Mouse (Mus musculus) layer of hippocampus, adult 9-10 months (tissue): ENCODE data around the gene Appl1.

ENCODE experiments used
- DNase-seq: peaks from one replicate; pipeline ENCODE4 v3.0.0; 2022; ENCODE audit warnings: low spot score

The Appl1 gene

DNA sequence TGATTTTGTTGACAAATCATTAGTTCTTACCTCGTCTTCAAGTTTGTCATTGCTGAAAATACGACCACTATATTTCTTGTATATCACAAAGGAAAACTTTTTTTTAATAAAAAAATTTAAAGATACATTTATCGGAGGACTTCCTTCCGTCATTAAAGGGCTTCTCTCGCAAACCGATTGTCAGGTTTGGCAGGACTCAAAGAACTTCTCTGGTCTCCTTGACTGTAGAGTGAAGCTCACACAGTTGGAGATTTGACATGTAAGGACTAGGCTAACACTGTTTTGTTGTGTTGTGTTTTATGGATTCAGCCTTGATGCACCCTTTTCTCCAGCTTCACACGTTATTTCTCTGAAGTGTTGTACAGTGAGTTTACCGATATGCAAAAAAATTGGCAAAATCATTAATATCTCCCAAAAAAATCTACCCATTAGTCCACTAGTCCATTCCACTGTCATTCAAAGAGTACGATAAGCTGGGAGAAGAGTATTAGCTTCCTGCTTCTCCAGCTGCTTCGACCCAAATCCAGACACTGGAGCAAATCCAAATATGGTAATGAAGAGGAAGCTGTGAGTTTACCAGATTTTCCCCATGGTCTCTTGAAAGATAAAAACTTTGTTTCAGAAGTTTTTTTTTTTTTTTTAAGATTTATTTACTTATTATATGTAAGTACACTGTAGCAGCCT is at the start of gene Appl1:
Appl1 (minus strand) TSS at position 127 of the 684 bp plus-strand sequence.
- DNase-seq, result no peak

DNA sequence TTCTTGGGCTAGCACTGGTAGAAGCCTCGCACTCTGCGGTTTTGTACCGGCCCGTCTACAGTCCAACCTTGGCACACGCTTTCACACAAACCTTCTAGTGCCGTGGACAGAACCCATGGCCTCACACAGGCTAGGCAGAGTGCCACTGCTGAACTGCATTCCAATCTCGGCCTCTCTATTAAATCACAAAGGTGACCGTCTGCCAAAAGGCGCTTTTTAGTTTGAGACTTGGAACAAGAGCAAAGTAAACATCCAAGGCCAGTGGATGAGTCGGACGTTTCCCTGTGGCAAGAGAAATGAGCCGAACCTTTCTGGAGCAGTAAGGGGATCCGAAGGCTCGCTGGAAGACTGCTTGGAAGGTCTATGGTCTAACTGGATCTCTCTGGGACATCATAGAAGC is 48.8 kb upstream of the Appl1 start:
- no peak for DNase-seq

DNA sequence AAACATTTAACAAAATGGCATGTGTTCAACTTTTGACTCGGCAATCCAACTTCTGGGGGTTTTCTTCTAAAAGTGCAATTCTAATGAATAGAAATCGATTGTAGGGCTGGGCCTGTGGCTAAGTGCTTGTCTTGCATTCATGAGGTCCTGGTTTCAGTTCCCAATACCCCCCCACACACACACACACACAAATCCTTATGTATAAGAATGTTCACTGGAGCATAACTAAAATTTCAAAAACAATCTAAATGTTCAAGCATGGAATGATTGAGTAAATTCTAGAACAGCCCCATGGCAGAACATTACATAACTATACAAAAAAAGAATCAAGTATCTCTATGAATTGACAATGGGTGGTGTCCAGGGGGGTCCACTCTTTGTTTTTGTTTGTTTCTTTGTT is 46.9 kb upstream of the Appl1 start:
- no peak for DNase-seq

DNA sequence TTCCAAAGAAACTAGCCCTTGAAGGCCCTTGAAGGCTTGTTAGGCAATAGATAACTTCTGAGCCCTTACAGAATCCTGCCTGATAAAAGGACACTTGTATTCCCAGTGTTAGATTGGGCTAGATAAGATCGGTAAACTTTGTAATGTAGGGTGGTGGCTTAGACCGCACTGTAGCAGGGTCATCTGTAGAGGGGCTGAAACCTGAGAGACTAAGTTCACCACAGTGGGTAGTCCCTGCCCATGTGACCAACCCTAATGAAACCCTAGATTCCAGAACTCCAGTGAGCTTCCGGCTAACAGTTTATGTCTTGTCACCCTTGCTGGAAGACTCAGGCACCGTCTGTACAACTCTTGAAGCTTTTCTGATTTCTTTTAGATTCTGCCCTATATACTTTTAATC is 42.6 kb upstream of the Appl1 start:
- DNase-seq, result no peak

- no peak for DNase-seq
Observed at GRCm38 (mm10) chr14:27011561-27011960, 40.5 kb upstream of the Appl1 start.

DNA sequence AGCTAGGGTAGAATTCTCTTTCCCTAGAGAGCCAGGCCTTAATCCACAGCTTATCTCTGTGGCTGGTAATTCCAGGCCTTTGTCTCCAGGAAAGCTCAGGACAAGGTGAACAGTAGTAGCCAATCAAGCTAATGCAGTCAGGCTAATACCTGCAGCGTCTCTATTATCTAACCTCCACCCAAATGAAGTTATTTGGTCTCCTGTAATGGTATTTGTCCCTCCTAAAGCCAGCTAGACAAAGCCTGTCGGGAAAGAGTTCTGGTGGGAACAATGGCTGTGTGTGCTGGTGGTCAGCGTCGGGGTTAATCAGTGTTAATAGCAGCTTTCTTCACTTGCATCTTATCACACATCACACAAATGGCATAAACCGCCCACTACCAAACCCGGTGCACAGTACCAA is 34.9 kb upstream of the Appl1 start:
- DNase-seq, result no peak

DNA sequence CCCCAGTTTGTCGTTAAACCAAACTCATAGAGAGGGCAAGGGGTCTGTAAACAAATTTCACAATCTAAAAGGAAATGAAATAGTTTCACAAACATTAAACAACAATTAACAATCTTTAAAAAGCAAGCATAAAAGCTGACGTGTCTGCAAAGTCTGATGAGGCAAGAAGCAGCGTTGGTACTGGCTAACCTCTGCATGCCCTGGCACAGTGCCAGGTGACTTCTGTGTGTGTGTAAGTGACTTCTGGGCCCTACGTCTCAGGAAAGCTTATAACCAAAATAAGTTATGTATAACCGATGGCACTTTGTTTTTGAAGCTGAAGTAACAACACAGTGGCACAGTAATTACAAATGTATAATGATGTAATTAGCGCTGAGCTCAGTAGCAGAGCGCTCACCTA is 33.9 kb upstream of the Appl1 start:
- DNase-seq, result no peak

DNA sequence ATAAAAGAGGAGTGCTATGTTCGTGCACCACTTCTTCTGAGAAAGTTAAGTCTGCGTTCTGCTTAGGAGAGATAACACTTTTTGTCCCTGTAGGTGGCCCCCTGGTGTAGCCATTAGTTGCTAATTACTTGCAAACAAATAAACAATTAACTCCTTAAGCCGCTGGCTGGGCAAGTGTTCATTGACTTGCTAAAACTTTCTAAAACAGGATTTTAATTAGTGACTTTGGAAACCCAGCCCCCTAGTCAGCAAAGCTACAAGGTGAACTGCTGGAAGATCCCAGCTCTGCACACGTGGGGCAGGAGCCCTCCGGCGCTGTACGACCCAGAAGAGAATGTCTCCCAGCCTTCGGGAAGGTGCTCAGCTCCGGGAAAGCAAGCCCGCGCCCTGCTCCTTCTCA is 29.4 kb upstream of the Appl1 start:
- no peak for DNase-seq

- no peak for DNase-seq
Observed at GRCm38 (mm10) chr14:26996257-26996656, 25.2 kb upstream of the Appl1 start.

- DNase-seq, result no peak
Observed at GRCm38 (mm10) chr14:26994211-26994741, 23.2 kb upstream of the Appl1 start, which contains the start of gene Hesx1. Gene Hesx1 (plus strand): TSS chr14:26994416.

- no peak for DNase-seq
Observed at GRCm38 (mm10) chr14:26993427-26993826, 22.4 kb upstream of the Appl1 start.

DNA sequence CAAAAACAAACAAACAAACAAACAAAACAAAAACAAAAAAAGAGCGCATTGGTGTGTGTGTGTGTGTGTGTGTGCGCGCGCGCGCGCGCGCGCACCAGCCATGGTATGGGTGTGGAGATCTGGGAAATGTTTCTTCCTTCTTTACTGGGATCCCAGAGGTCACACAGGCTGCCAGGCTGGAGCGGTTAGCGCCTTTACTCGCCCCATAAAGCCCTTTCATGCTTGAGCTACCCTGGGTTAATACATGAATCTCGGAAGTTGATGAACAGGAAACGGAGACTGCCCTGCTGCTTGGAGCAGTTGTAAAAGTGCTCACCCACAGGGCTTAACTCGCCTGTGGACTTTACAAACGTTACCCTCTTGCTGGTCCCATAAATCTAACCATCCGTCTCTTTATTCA is 20.6 kb upstream of the Appl1 start:
- DNase-seq, result no peak

DNA sequence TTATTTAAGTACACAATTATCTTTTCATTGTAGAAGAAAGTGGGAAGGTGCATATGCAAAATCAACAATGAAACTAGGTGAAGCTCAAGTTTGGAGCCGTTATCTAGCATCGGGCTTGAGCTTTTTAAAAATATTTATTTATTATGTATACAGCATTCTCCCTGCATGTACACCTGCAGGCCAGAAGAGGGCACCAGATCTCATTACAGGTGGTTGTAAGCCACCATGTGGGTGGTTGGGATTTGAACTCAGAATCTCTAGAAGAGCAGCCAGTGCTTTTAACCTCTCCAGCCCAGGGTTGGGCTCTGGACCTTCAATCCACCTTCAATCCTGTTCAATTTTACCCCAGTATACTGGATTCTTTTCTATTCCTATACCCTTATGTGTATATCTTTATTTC is 17.7 kb upstream of the Appl1 start:
- DNase-seq, result no peak

GRCm38 (mm10) chr14:26982150-26982530 is 11.1 kb upstream of the Appl1 start:
- no peak for DNase-seq

DNA sequence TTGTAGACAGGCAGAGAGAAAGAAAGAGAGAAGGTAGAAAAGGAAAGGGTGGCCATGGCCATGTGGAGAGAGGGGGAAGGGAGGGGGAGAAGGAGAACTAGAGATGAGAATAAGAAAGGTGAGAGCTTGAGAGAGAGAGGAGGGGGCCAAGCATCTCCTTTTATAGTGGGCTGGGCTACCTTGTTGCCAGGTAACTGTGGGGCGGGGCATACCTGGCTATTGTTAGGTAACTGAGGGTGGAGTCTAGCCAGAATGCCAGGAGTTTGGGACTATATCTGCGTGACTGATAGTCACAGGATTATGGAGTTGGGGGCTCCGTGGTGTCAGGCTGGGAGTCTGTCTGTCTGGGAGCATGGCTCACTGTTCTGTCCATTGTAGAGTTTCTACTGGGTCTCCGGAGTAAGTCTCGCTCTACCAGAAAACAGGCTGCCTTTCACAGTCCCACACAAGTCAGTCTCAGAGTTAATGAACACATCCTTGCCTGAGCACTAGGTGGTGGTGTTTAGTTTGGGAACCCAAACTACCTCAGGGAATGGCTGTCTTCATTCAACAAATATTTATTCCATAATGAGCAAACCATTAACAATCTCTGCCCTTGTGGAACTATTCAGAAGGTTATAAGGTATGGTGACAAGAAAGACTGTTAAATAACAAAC is 10.6 kb upstream of the Appl1 start:
- DNase-seq, result no peak

GRCm38 (mm10) chr14:26981021-26981420 is 10.0 kb upstream of the Appl1 start:
- DNase-seq, result no peak

DNA sequence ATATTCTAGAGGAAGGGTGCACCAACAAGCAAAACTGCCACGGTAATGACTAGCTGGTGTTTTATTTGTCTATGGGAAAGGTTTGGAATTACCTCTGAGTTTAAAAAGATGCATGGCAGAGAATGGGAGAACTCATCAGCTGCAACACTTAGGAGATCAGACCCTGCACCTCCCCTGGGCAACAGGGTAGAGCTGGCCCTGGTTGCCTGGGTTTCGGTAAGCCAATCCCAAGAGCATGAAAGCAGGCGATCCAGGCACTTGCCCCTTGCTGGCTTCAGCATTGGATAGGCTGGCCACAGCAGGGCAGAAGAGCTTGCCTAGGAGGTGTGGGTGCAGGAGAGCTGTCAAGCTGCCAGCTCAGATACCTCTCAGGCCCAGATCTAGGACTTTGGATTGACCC is 8.8 kb upstream of the Appl1 start:
- no peak for DNase-seq

DNA sequence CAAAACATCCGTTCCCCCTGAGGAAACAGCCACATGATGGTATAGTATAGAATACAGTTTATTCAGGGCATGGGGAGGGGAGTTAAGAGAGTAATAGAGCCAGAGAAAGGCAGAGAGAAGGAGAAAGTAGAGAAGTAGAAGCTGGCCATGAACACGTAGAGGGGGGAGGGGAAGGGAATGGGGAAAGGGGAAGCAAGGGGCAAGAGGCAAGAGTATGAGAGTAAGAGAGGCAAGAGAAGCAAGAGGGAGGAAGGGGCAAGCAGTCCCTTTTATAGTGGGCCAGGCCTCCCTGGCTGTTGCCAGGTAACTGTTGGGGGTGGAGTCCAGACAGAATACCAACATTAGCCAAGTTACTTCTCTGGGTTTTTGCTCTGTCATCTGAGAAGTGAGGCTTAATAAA is 6.5 kb upstream of the Appl1 start:
- no peak for DNase-seq

DNA sequence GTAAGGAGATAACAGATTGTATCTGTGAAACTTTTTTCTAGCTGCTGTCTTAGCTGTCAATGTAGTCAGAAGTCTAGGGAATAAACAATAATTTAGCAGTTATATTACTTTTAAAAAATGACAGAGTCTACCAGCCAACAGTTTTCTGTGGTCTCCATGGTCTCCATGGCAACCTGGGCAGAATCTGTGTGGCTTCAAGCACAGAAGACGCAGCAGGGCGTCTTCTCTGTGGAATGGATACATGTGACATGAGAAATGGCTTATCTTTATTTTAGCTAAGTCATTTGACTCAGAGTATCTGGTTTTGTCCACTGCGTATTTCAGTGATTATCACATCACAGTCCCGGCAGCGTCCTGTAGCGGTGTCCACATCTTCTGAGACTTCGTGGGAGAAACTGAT is 5.2 kb upstream of the Appl1 start:
- no peak for DNase-seq

DNA sequence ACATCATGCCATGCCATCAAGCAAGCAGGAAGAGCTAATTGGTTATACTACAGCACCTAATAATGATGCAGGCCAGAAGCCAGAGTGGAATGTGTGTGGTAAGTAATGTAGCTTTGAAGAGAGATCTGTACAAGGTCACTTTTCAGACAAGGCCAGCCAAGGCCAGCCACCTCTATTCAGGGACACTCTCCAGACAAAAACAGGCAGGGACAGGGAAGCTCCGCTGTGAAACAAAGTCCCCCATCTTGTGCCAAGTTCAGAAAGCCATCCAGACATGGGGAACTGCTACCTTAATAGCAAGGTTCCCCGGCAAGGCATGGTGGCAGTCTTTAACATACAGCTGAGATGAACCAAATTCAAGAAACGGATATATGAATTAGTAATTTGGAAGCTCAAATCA is 4.5 kb upstream of the Appl1 start:
- DNase-seq, result no peak

DNA sequence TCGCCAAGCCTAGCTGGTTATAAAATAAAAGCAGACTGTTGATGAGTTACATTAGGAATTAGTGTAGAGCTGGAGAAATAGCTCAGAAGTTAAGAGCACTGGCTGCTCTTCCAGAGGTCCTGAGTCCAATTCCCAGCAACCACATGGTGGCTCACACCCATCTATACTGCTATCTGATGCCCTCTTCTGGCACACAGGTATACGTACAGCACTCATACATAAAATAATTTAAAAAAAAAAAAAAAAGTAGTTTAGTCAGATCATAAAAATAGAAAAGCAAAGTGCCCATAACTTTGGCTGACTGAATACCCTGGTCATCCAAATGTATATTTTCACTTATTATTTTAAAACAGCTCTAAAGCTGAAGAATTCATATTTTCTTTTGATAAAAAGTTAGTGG is 2.1 kb upstream of the Appl1 start:
- no peak for DNase-seq

DNA sequence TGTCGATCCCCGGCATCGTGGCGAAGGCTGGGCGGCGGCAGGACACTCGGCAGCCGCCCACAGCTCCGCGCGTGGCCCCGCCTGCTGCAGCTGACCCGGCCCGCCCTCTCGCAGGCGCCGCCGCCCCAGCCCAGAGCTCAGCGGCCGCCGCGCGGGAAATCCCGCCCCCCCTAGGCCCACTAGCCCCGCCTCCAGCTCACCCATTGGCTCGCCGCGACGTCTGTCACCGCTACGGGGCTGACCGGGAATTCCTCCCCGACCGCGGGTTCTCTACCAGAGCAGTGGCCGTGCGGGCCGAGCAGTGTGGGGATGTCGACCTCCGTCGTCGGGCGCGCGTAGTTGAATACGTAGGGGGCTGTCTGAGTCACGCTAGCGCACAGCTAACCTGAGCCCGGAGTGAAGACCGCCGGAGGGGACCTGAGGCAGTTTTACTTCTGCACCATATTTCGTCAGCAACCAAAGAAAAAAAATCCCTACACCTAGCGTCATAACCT is 546 bp downstream of the Appl1 start:
- peak; percentile 81 for DNase-seq

DNA sequence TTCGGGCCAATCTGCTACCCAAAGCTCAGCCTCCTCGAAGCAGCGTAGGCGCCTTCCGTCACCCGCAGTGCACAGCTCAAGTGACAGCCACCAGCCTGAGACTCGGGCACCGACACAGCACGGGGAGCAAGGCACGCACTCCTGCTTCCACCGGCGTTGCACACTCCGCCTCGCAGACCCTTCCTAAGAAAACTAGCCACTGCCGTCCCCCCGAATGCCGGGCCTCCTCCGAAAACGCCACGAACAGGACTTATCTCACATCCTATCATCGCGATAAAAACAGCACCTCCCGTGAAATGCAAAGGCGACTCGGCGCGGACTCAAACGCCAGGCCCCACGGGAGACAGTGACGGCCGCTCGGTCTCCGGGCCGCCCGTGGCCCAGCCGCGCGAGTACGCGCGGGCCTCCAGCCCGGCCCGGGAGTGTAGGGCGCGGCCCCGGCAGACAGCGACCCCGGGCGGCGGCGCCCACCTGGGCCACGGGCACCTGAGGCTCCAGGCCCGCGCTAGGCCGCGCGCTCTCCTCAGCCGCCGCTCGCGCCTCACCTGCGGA is 1.1 kb downstream of the Appl1 start:
- DNase-seq, result peak; percentile 25
